Mouse (Mus musculus) gastrocnemius, postnatal 25 days (tissue): ENCODE results near the gene Ttbk2. TPM values are rescaled to one million over a fixed set of nuclear protein-coding genes. Genes with fewer than 3 reads are reported as not detected.

Experiments
- DNase-seq: peaks from one replicate; pipeline ENCODE4 v3.0.0; 2022
- long read RNA-seq, 2 experiments: library from polyadenylated mRNA; stranded (forward); transcript quantifications; one replicate each; pipeline ENCODE4 v2.0.0; 2021
- total RNA-seq, 2 experiments: library from RNA; stranded (reverse); gene quantifications; 1 replicate in 1 of 2; 2 replicates in 1 of 2; pipeline ENCODE4 v1.2.3; 2021

Gene Ttbk2
- 1 to 10 TPM; 7.4 to 7.7 TPM for total RNA-seq
- long read RNA-seq, experiment 1, partial matches to known transcripts: 0 of 8 reads
- long read RNA-seq, experiment 1, other reads (novel, unspliced or antisense): 8 of 8 reads
- long read RNA-seq, experiment 2, partial matches to known transcripts: 0 of 6 reads
- long read RNA-seq, experiment 2, other reads (novel, unspliced or antisense): 6 of 6 reads

DNA sequence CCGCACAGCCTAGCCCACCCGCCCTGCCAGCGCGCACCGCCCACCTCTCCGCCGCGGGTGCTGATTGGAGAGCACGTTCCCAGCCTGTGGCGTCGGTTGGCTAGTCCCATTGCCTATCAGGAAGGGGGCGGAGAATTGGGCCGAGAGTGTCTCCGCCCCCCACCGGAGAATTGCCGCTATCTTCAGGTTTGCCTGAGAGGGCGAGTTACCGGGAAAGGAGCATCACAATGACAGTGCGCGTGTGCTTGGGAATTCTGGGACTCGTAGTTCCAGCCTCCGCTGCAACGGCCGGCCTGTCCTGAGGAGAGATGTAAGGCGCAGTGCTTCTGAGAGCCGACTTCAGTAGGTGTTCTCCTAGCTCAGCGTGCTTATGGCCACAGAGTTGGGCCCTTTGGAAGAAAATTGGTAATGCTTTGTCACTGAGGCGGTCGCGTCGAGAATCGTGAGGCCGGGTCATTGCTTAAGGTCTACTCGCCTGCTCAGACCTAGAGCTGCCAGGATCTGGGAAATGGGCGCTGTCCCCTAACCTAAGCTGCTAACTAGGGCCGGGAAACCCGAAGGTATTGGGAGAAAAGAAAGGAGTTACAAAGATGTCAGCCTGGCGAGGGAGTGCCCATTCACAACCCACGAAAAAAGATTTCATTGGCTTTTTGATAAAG lies at the start of gene Ttbk2:
TSS of gene Ttbk2 (minus strand) at position 181 of the 659 bp plus-strand sequence.
- DNase-seq: peak; percentile 97

DNA sequence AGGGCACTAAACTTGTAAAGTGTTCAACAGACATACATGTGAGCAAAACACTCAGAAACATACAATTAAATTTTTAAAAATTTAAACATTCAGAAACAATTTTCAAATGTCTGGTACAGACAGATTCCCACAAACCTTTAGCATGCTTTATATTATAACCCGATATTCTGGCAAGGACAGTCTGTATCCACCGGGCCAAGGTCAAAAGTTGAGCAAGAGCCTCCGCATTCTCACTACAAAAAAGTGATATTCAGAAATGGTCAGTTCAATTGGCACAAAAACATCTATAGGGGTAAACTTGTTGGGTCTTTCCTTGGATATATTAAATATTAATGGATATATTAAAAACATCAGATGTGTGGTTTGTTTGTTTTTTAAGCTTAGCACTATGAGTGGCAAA lies 46.0 kb upstream of the Ttbk2 start:
- DNase-seq: no peak

DNA sequence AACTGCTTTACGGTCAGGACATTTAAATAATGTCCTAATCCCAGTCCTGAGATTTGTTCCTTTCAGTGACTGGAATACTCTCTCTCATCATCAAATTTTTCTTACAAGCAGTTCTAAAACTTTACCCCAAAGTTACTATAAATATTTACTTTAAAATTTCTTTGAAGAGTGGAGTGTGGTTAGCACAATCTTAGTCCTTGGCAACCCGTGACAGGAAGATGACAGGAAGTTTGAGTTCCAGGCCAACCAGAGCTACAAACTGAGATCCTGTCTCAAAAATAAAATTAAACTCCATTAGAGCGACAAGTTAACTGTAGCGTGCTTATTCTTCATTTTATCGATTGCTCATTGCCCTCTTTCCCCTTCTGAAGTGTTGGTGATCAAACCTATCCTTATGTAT lies 37.2 kb upstream of the Ttbk2 start:
- DNase-seq: no peak

DNA sequence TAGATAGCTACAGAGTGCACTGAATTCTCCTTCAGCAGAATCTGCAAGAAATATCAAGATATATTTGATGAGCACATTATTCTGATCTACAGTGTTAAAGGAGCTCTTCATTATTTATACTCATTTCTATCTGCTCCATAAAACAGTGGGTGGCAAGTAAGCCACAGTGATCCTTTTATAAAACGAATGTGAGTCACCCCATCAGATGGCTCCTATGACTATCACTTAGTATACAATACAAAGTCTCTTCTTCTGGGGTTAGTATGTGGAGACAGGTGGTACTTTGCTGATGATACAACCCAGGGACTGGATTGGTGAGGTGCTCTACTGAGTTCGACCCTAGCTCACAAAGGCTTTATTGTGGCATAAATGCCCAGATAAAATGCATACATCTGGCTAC lies 22.8 kb upstream of the Ttbk2 start:
- DNase-seq: no peak

DNA sequence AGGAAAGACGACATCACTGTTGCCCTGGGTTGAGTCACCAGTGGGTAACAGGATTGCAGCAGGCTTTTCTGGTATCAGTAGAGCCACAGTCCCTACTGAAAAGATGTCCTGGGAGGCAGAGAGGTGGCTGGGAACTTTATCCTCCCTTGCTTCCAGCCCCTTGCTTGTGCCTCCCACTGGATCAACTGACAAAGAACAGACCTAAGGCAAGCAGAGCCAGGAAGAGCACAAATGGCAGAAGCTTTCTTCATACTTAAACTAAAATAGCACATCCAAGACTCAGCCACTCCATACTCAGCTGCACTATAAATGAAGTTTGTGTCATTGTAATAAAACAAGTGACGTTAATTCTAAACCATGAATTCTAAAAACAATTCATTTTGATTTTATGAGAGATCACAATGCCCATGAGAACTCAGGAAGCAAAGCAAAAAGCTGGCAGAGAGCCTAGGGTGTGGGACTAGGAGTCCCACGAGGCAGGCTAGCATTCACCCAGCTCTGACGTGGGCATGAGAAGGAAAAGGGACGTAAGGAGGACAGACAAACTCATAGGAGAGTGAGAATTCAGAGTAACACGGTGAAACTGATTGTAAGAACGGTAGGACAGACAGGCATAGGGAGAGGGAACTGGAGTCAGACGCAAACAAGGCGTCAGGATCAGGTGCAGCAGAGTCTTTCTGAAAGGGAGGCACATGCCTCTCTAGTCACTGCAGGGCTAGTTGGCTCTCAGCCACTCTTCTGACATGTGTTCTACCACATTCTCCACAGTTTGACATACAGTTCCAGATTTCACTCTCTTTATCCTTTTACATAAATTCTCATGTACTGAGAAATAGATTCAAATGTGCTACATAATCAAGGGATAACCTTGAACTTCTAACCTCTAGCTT lies 21.3 kb upstream of the Ttbk2 start:
- no peak for DNase-seq

DNA sequence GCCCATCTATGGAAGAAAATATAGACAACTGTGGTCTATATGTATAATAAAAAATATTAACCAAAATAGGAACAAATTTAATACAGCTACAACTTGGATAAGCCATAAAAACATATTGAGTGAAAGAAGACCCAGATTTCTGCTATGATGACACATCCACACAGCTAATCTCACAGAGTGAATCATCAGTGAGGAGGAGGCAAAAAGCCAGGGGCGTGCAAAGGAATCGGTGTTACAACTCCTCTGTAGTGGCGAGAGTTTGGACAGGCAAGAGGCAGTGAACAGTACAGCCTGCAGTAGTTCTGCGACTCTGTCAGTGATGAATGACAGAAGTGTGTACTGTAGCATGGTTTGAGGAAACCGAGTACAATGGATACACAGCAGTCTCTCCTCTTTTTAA lies 16.9 kb upstream of the Ttbk2 start:
- no peak for DNase-seq

DNA sequence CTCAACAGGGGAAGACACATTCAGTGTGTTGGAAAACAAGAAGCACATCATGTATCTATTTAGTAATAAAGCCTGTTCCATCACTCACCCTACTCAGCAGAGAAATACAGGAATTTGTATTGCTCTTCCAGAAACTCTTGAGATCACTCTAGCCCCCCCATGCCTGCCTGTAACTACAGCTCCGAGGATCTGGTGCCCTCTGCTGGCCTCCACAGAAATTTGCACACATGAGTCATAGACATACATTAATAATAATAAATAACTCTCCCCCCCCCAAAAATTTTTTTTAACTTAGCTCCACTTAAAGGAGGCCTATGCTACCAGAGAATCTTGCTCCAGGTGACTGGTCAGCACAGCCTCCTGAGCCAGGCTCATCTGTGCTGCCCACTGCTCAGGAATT lies 16.2 kb upstream of the Ttbk2 start:
- DNase-seq: no peak

DNA sequence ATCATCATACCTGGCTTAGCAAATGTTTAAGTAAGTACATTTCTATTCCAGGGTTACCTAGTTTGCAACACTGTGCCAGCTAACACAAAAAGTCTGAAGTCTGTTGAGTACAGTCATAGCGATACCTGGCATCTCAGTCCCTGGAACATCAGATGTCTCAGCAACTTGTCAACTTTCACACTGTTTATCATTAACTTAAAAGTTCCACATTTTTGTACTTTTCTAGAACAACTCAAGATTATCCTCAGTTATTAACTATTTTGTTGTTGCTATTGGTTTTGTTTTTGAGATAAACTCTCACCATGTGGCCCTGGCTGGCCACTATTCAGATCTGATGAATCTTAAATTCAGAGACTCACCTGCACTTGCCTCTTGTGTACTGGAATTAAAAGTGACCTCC lies 13.0 kb upstream of the Ttbk2 start:
- DNase-seq: no peak

DNA sequence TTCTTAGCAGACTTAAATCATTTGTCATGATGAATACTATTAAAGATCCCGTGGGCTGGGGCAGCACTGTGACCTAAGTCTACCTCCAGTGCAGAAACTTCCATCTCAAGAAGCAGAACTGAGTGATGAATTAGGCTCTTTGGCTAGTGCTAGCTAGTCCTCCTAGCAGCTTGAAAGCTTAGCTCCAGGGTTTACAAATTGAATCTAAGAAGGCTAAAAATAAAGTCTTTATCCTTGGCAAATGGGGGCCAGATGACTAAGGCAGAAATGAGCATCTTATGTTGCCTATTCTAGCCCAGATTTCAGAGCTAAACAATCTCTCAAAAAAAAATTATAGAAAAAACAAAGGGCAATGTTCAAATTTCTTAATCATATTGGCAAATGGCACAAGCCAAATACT lies 10.3 kb upstream of the Ttbk2 start:
- DNase-seq: no peak

DNA sequence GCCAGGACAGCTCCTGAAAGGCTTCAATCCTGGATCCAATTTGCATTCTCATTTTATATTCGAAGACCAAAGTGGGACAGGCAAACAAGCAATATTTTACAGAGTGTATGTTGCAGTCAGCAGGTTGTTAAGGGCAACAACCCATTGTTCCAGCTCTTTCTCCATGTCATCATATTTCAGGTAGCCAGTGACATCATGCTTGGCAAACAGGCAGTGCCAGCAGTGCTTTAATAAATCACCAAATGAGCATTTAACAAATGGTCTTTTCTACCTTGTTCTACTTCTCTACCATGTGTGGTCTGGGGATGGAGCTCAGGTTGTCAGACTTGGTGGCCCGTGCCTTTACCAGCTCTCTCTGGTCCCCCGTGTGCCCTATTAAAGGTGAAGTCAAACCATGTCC lies 7.7 kb upstream of the Ttbk2 start:
- DNase-seq: no peak

DNA sequence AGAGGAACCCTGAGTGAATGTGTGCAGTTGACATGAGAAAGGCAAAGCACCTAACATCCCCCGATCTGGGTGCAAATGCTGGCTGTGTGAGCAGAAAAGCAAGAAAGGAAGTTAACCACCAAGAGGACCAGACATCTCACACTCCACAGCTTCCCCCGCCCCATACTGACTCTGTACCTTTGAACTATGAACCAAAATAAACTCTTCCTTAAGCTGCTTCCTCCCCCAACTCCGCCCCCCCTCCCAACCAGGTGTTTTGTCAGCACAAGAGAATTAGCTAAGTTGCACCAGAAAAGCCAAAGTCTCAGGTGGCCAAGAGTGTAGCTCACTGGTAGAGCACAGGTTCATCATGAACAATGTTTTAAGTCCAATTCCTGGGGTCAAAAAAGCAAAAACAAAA lies 2.7 kb upstream of the Ttbk2 start:
- peak; percentile 8 for DNase-seq

DNA sequence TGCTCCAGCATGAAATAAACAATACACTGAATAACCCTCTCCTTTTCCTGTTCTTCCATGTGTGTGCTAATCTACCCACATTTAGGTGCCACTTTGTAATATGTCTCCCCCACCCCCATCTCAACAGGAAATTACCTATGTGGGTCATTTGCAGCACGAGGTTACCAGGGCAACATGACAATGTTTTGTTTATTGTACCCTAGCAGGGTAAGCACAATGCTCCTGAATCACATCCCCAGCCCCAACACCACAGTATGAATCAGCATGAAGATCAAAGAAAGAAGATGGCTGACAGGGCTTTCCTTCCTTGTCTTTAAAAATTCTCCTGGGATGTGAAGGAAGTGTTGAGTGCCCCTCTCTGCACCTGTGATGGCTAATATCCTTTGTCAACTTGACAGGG lies 2.2 kb upstream of the Ttbk2 start:
- DNase-seq: no peak

DNA sequence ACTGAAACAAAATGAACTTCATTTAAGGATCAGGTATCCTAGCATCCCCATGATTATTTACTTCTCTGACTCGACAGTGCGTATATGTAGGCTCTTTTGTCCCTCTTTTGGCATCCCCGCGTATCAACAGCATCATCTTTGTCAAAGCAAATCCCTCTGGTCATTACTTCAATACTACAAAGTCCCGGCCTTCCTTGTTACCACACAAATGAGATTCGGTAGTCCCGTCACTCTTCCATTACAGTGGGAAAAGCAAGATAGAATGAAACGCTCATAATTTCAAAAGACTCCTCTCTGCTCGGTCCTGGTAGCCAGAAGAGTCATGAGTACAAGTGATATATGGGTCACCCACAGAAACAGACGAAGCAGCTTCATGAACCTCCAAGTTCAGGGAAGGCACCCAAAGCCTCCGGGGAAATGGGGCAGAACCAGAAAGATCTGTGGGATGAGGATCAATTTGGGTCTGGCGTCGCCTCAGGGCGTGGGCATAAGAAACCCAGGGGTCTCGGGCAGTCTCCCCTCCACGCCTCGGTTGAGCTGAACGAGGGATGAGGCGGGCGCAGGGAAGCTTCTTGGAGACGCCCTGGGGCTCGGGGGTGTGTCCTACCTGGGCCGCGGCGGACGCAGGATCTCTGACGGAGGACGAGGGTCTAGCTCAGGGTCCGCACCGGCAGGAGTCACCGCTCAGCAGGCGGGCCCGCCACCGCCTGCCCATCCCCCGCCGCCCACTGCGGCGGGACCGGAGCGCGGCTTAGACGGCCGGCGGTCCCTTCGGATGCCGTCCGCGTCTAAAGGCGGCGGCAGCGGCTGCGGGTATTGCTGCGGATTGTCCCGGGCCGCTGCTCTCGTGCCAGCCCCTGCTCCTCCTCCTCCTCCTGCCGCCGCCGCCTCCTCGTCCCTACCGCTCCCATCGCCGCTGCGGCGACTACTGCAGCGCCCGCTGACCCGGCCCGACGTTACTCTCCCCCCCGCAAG lies 668 bp downstream of the Ttbk2 start, which contains the start of gene Cdan1:
TSS of gene Cdan1 (minus strand) at position 680 of the 975 bp plus-strand sequence.
- DNase-seq: no peak

DNA sequence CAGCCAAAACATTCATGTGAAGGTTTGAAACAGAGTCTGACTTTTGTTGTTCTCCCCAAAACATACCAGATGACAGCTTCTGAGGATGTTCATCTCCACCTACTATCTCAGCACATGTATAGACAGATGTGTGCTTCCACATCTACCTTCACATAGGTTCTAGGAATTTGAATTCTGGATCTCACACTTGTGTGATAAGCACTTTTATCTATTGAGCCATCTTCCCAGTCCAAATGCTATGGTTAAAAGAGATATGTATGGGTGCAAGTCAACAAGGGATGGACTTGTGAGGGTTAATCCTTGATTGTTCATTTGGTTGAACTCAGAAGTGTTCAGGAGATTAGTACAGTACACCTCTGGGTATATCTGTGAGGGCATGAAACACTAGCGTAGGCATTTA lies 5.1 kb downstream of the Ttbk2 start:
- DNase-seq: no peak

DNA sequence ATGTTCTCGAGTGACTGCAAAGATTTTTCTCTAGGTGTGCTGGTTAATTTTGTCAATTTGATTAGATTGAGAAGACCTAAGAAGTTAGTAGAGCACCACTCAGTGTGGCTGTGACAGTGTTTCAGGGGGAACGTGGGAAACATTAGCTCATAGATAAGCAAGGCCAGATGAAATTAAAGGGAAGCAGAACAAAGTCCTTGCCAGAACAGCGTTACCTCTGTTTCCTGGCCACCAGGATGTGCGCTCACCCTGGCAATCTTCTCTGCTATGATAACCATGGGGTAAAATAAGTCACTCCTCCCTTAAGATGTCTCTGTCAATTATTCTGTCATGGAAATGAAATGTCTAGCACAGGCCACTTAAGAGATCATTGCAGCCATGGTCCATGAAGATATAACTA lies 6.4 kb downstream of the Ttbk2 start:
- DNase-seq: no peak

DNA sequence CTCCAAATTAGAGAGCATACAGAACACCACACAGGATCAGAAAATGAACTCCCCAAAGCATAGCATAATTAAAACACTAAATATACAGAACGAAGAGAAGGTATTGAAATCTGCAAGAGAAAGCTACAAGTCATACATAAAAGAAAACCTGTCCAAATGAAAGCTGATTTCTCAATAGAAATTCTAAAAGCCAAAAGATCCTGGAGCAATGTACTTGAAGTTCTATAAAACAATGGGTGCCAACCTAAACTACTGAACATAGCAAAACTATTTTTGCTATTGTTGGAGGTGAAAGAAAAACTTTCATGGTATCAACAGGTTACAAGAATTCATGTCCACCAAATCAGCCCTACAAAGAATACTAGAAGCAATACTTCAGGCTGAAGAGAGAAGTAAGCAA lies 9.2 kb downstream of the Ttbk2 start:
- no peak for DNase-seq

DNA sequence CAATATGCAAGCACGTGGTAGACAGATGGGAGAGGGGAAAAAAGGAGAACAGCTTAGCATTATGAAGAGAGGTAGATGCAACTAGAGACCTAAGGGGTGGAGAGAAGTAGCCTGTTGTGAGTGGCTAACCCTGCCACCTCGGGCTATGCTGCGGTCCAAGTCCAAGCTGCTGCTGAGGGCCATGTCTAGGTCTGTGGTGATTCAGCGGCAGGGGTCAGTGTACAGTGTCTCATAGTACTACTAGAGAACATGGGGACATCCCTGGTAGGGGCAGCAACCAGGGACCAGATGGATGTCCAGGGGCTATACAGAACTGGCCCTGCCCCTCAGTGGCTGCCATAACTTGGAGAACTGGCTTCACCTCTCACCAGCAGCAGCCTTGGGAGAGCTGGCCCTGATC lies 15.2 kb downstream of the Ttbk2 start:
- no peak for DNase-seq

DNA sequence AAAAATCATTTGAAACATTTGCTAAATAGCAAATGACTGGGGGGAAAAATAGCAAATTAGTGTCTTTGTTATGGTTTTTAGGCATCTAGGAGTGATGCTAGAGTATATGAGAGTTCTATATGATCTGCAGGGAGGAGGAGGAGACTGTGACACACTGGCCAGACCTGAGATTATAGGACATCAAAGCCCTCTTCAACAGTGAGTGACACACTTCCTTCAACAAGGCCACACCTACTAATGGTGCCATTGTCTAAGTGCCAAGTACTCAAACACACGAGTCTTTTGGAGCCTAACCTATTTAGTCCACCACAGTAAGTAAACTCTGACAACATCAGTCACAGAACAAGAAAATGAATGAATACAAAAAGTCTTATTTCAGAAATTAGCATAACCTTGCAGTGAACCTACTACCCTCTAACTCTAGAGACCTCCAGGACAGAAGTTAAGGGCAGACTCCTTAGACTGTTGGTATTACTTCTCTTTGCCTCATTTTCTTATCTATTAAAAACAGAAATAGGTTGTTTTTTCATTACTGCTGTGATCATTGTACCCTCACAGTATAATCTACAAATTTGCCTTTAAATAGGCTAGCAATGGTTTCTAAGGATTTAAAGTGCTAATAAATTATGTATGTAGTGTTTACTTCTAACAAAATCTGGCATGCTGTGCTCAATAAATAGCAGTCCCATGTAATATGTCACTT lies 23.3 kb downstream of the Ttbk2 start:
- no peak for DNase-seq

DNA sequence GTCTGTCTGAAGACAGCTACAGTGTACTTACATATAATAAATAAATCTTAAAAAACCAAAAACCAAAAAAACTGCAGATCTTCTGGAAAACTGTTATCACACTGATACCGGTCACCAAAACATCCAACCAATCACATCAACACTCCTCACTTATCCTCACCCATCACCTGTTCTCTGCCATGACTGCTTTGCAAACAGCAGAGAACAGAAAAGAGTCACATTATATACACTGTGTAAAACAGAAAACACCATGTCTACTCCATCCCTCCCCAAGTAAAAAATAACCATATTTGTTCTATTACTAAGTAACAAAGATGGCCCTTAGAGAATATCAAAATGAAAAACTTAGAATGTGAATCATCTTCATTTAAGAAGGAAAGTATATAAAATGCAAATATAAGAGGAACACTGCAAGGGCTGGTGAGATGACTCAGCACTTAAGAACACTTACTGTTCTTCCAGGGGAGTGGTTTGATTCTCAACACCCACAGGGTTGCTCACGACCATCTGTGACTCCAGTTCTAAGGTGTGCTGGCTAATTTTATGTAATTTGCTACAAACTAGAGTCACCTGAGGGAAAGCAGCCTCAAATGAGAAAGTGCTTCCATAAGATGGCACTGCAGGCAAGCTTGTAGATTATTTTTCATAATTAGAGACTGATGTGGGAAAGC lies 80.0 kb downstream of the Ttbk2 start:
- DNase-seq: no peak

DNA sequence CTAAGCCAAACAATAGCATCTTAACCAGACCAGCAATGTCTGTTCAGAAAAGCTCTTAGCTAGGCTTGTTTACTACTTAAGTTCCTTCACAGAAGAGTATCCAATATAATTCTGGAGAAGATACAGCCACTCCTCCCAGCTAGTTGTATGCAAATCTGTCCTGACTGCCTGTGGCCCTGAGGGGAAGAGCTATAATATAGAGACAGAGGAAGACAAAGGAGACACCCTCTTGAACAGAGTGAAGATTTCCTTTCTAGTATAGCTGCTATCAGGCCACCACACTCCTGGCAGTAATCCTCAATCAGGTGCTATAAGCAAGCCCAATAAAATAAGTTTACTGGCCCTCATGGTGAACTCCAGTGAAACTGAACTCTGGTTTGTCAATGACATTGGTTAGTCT lies 88.5 kb downstream of the Ttbk2 start:
- no peak for DNase-seq

DNA sequence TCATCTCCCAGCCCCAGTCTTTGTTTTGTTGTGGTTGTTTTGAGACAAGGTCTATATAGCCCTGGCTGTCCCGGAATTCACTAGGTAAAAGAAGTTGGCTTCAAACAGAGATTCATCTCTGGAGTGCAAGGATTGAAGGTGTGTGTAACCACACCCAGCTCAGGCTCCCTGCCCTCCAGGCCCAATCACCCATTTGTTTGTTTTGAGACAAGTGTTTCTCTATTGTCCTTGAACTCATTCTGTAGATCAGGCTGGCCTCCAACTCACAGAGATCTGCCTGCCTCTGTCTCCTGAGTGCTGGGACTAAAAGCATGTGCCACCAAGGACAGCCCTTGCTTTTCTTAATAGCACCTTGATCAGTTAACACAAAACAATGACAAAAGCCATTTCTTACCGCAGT lies 102.4 kb downstream of the Ttbk2 start:
- no peak for DNase-seq
